Mouse (Mus musculus): Measurements from ENCODE around the gene 1700025G04Rik.

1700025G04Rik gene

GRCm38 (mm10) chr1:152076222-152076845 lies 13.6 kb downstream of the 1700025G04Rik start:
- no peak for DNase-seq (ENCODE audit: low read depth, low spot score)

- no peak for DNase-seq (ENCODE audit: low read depth, low spot score)
Observed at GRCm38 (mm10) chr1:152075725-152076124, 14.2 kb downstream of the 1700025G04Rik start.

- no peak for DNase-seq (ENCODE audit: low read depth, low spot score)
Observed at GRCm38 (mm10) chr1:152070441-152070840, 19.5 kb downstream of the 1700025G04Rik start.

- DNase-seq (ENCODE audit: low read depth, low spot score): no peak
Observed at GRCm38 (mm10) chr1:152069745-152070144, 20.2 kb downstream of the 1700025G04Rik start.

GRCm38 (mm10) chr1:152067919-152068318 lies 22.0 kb downstream of the 1700025G04Rik start:
- no peak for DNase-seq (ENCODE audit: low read depth, low spot score)

GRCm38 (mm10) chr1:152065527-152065926 lies 24.4 kb downstream of the 1700025G04Rik start:
- no peak for DNase-seq (ENCODE audit: low read depth, low spot score)

GRCm38 (mm10) chr1:152063357-152064145 lies 26.4 kb downstream of the 1700025G04Rik start:
- DNase-seq (ENCODE audit: low read depth, low spot score): no peak

GRCm38 (mm10) chr1:152061745-152062144 lies 28.2 kb downstream of the 1700025G04Rik start:
- no peak for DNase-seq (ENCODE audit: low read depth, low spot score)

- no peak for DNase-seq (ENCODE audit: low read depth, low spot score)
Observed at GRCm38 (mm10) chr1:152060265-152060664, 29.7 kb downstream of the 1700025G04Rik start.

- DNase-seq (ENCODE audit: low read depth, low spot score): no peak
Observed at GRCm38 (mm10) chr1:152058776-152059175, 31.1 kb downstream of the 1700025G04Rik start.

GRCm38 (mm10) chr1:152053112-152053511 lies 36.8 kb downstream of the 1700025G04Rik start:
- DNase-seq (ENCODE audit: low read depth, low spot score): no peak

GRCm38 (mm10) chr1:152051858-152052257 lies 38.1 kb downstream of the 1700025G04Rik start:
- DNase-seq (ENCODE audit: low read depth, low spot score): no peak

- DNase-seq (ENCODE audit: low read depth, low spot score): no peak
Observed at GRCm38 (mm10) chr1:152050037-152050436, 39.9 kb downstream of the 1700025G04Rik start.

GRCm38 (mm10) chr1:152048291-152048690 lies 41.6 kb downstream of the 1700025G04Rik start:
- DNase-seq (ENCODE audit: low read depth, low spot score): no peak

GRCm38 (mm10) chr1:152047416-152047815 lies 42.5 kb downstream of the 1700025G04Rik start:
- no peak for DNase-seq (ENCODE audit: low read depth, low spot score)

GRCm38 (mm10) chr1:152043453-152043852 lies 46.5 kb downstream of the 1700025G04Rik start:
- DNase-seq (ENCODE audit: low read depth, low spot score): no peak

- no peak for DNase-seq (ENCODE audit: low read depth, low spot score)
Observed at GRCm38 (mm10) chr1:152042409-152042808, 47.5 kb downstream of the 1700025G04Rik start.

GRCm38 (mm10) chr1:152041005-152041404 lies 48.9 kb downstream of the 1700025G04Rik start:
- no peak for DNase-seq (ENCODE audit: low read depth, low spot score)

GRCm38 (mm10) chr1:152040053-152040452 lies 49.9 kb downstream of the 1700025G04Rik start:
- DNase-seq (ENCODE audit: low read depth, low spot score): no peak

GRCm38 (mm10) chr1:152039588-152039987 lies 50.3 kb downstream of the 1700025G04Rik start:
- no peak for DNase-seq (ENCODE audit: low read depth, low spot score)

- no peak for DNase-seq (ENCODE audit: low read depth, low spot score)
Observed at GRCm38 (mm10) chr1:152038086-152038485, 51.8 kb downstream of the 1700025G04Rik start.

- no peak for DNase-seq (ENCODE audit: low read depth, low spot score)
Observed at GRCm38 (mm10) chr1:152037589-152037988, 52.3 kb downstream of the 1700025G04Rik start.

GRCm38 (mm10) chr1:152034766-152035165 lies 55.2 kb downstream of the 1700025G04Rik start:
- no peak for DNase-seq (ENCODE audit: low read depth, low spot score)
